Mouse (Mus musculus) gastrocnemius, postnatal 36 days (tissue): ENCODE results near the gene Cyp4f18. TPM values are rescaled to one million over a fixed set of nuclear protein-coding genes. Genes with fewer than 3 reads are reported as not detected.
"Not testable (repeated sequence)": the region's sequence is repeated elsewhere in the genome, so short reads cannot be mapped to it uniquely, and the experiment has no call there.

Experiments used
- DNase-seq, 2 experiments: peaks; one replicate each; pipeline ENCODE4 v3.0.0; 2022
- intact Hi-C: fragments of 180-260 bp; cut with DNase I; formaldehyde crosslinking; loops from one replicate; pipeline ENCODE4 v1.15.1; 2025
- long read RNA-seq, 2 experiments: library from polyadenylated mRNA; stranded (forward); transcript quantifications; one replicate each; pipeline ENCODE4 v2.0.0; 2021
- total RNA-seq, 2 experiments: library from RNA; stranded (reverse); gene quantifications; 2 replicates each; pipeline ENCODE4 v1.2.3; 2021

Gene Cyp4f18
- under 1 TPM in 1 of 2 experiments, not detected in 1; 0.37 TPM for total RNA-seq
- long read RNA-seq, experiment 1, partial matches to known transcripts: 0 of 2 reads
- long read RNA-seq, experiment 1, other reads (novel, unspliced or antisense): 0 of 2 reads
- long read RNA-seq, experiment 2: 0 reads

DNA sequence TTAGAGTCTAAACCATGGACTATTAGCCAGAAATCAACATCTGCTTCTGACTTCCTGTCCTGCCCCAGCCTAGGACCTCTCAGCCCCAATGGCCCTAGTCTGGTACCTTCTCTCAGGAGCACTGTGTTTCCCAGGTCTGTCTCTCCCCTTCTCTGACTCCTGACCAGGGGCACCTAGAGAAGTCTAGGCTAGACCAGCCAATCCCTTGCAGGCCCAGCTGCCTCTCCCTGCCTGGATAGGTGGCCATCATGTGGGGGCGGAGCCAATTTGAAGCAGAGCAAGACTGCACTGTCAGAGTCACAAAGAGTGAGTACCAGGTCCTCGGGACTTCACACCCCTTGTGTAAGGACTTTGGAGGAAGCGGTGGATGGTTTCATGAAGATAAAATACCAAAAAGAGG, at the start of gene Cyp4f18:
Gene Cyp4f18, minus strand, starts transcription at position 154 of the 400 bp plus-strand sequence.
- intact Hi-C loops: no loop called here
- DNase-seq: no peak

DNA sequence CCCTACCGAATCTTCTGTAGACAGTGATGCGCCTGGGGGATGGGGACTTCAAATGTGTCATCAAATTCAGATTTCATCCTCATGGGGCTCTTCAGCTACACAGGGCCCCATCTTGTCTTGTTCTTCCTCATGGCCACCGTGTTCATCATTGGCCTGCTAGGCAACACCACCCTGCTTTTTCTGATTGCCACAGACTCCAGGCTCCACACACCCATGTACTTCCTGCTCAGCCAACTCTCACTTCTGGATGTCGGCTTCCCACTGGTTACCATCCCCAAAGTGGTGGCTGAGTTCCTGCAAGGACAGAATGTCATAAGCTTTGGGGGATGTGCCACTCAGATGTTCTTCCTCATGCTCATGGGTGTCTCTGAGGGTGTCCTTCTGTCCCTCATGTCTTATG, 48.2 kb upstream of the Cyp4f18 start:
- intact Hi-C loops, DNase-seq: not testable (repeated sequence)

DNA sequence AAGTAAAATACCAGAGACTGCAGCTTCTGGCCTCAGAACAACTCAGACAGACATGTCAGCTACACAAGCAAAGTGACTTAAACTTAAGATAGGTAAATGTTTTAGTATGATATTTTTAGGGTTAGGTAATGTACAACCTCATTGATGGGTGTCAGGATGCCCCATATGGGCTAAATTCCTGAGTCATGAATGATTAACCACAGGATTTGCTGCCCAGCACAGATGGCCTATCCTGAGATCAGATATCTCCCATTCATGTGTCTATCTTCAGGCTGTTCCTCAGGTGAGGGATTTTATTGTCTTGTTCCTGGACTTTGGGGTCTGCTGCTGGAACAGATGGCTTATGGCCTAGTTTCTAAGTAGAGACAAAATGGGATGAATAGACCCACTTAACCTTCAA, 45.2 kb upstream of the Cyp4f18 start:
- intact Hi-C loops, DNase-seq: not testable (repeated sequence)

DNA sequence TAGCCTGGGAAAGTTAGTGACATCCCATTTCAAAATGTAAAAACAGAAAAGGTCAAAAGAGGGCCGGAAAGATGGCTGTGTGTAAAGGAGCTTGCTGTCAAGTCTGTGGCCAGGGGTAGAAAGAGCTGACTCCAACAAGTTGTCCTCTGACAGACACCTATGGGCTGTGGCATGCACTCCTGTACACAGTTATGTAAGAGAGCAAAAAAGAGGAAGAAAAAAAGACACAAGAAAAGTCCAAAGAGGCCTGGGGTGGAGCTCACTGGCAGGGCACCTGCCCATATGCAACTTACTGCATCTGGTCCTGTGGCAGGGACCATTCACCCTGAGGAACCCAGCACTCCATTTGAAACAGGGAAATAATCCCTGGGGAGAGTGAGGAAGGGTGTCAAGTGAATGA, 33.1 kb upstream of the Cyp4f18 start:
- intact Hi-C loops: no loop called here
- DNase-seq: no peak

DNA sequence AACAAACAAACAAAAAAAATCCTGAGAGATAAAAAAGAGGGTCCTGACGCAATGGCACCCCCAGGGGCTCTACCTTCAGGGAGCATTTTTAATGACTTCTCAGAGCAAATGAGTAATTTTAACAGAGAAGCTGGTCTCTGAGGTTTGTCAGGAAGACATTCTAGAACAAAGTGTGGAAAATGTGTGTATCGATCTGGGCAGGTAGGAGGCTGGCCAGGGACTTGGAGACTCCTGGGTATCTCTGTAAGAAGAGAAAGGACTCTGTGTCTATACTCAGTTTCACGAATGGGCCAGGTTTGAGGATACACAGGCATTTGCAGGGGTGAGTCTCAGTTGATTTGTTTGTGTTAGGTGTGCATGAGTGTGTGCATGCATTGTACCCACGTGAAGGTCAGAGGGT, 31.5 kb upstream of the Cyp4f18 start, which contains the start of gene Olfr372:
Gene Olfr372, plus strand, starts transcription at position 301 of the 400 bp plus-strand sequence.
- DNase-seq, intact Hi-C loops: not testable (repeated sequence)

DNA sequence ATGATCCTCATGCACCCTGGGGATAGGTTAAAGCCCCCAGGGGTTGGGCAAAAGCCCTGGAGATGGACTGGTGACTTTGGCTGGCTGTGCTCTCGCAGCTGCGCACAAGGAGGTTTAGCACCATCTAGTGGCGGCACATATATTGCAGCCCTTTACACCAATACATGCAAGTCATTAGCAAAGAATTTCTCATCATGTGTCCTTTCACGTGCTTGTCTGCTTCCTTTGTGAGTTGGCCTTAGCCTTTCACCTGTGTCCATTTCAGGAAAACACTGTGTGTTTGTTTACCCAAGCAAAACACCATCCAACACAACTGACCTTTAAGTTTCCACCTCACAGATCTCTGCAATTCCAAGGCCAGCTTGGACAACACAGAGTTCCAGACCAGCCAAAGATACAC, 23.5 kb upstream of the Cyp4f18 start:
- intact Hi-C loops: not testable (repeated sequence)
- peak in 1 of 2 experiments; percentile 27 for DNase-seq

DNA sequence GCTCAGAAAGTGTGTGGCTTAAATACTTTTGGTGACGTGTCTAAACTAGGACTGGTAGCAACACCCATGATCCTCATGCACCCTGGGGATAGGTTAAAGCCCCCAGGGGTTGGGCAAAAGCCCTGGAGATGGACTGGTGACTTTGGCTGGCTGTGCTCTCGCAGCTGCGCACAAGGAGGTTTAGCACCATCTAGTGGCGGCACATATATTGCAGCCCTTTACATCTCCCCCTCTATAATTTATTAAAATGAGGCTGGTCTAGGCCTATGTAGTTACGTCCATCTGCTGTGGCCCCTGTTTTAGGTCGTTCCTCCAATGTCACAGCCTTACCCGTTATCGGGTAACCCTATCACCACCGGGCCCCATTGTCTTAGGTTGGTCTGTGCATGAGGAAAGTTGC, 15.5 kb upstream of the Cyp4f18 start:
- intact Hi-C loops, DNase-seq: not testable (repeated sequence)

DNA sequence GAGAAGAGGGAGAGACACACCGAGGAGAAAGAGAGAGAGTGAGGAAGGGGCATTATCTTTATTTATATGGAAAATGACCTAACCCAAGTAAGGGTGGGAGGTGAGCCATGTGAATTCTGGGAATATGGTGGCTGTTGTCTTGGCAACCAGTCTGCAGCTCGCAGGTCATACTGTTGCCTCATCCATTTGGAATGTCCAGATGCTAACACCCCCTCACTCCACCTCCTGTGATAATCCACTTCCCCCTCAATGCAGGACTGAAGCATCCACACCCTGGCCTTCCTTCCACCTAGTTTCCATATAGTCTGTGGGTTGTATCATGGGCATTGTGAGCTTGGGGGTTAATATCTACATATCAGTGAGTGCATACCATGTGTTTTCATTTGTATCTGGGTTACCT, 10.4 kb upstream of the Cyp4f18 start:
- DNase-seq: no peak
- intact Hi-C loops: no loop called here

DNA sequence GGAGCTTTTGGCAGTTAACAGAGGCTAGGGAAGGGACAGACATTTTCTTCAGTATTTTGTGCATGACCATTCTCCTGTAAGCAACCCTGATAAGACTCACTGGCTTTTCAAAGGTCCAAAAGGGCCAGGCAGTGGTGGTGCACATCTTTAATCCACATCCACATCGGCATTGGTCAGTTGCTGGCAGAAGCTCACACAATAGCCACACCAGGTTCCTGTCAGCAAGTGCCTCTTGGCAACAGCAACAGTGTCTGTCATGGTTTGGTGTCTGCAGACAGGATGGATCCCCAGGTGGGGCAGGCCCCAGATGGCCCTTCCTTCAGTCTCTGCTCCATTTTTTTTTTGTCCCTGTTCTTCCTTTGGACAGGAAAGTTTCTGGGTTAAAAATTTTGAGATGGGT, 9.6 kb upstream of the Cyp4f18 start:
- intact Hi-C loops, DNase-seq: not testable (repeated sequence)

DNA sequence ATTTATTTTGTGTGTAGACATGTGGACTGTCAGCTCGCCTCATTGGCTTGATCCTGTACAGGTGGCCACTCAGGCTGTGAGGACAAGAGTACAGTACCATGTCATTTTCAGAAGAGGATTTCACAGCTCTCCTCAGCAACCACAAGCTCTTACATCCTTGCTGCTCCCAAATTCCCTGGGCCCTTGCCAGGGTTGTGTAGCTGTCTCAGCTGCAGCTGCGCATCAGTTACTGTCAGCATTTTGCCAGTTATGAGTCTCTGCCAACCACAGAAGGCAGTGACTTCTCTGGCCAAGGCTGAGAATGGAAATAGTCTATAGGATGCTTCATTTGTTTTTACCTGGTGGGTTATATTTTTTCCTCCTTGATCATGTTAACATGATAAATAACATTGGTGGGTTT, 8.7 kb upstream of the Cyp4f18 start:
- peak in 1 of 2 experiments; percentile 12 for DNase-seq
- intact Hi-C loops: no loop called here

DNA sequence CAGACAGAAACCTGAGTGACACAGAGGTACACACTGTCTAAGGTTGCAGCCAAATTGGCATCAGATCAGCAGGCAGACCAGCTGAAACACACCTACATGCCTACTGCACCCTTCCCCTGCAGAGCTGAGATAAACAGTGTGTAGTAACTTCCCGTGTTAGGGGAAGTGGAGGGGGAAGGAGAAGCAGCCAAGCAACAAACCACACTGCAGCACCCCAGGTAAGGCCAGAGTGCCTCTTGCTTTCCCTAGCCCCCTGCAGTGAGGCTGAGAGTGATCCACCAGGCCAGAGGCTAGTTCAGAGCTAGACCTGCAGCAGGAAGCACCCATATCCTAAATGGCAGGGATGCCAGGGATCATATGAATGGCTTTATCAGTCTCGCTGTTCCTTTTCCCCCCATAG, 7.9 kb upstream of the Cyp4f18 start:
- intact Hi-C loops, DNase-seq: not testable (repeated sequence)

DNA sequence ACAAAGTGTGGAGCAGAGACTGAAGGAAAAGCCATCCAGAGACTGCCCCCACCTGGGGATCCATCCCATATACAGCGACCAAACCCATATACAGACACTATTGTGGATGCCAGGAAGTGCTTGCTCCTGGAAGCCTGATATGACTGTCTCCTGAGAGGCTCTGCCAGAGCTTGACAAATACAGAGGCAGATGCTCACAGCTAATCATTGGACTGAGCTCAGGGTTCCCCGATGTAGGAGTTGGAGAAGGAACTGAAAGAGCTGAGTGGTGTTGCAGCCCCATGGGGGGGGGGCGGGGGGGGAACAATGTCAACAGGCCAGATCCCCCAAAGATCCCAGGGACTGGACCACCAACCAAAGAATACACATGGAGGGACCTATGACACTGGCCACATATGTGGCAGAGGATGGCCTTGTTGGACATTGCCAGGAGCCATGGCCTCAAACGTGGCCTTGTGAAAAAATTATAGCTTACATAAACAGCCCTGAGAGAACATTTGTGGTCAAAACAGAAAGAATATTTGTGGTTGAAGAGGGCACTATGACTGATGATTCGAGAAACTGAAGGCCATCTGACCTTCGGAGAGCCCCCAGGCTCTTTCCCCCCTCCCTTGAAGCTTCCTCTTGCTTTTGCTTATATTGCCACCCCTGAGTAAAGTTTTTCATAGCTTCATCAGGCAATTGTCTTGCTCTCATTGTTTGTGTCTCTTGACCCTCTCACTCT, 4.2 kb upstream of the Cyp4f18 start:
- intact Hi-C loops, DNase-seq: not testable (repeated sequence)

DNA sequence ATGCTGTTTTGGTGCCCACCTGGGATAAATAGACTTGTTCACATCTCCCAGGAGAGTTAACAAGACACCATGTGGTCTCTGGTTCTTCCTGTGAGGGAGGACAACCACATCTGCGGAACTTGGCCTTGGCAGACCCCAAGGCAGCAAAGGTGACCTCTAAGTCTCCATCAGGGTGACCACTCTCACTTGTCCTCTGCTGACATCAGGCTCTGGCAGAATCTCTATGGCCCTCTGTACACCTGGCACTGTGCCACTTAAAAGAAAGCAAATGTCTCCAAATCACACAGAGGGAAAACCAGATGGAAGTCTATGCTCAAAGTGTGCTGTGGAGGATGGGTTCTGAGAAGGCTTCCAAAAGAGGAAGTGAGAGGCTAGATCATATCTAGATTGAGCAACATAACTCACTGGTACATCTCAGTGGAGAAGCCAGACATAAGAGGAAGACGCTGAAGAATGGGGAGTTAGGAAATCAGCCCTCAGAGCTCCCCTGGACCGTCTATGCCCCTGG, 1.2 kb downstream of the Cyp4f18 start:
- no peak for DNase-seq
- intact Hi-C loops: no loop called here

DNA sequence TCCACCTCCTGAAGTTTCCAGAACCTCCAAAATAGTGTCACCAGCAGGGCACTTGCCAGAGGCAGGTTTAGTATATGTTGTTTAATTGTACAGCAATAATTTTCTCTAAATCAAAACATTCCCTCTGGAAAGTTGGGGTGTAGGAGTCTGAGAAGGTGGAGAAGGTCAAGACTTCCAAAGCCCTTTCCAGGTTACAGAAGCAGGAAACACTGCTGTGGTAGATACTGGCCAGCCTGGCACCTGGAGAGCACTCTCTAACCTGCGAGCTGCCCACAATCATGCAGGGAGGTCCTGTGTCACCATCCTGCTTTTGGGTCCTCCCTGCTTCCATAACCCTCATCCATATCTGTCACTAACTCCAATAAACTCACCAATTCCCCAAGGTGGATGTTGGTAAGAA, 2.7 kb downstream of the Cyp4f18 start:
- DNase-seq: no peak
- intact Hi-C loops: no loop called here

DNA sequence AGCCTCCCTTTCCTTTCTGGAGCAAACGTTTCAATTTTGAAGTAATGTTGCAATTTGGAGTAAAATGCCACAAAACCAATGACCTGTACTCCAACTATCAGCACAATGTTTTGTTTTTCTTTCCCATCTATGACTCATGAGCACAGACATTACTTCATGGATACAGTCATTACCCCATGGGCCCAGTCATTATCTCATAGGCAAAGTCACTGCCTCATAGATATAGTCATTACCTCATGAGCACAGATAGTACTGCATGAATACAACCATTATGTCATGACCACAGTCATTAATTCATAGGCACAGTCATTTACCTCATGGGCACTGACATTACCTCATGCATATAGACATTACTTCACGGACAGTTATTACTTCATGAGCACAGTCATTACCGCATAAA, 3.5 kb downstream of the Cyp4f18 start:
- DNase-seq: no peak
- intact Hi-C loops: no loop called here

DNA sequence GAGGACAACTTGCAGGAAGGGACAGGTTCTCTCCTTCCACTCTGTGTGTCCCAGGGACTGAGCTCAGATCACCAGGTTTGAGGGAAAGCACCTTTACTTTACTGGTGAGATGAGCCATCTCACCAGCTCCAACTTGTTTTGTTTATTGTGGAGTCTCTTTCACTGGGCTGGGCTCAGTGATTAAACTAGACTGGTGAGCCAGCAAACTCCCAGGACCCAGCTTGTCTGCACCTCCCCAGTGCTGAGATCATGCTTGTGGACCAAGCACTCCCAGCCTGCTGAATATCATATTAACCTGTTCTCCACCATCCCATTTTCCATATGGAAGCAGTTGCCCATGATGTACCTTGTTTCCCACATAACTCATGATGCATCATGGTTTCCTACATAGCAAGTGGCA, 6.5 kb downstream of the Cyp4f18 start:
- intact Hi-C loops: loop anchor here (2.0 kb wide), 1 partner anchor 96 kb away; no protein-coding TSS in a partner anchor
- DNase-seq: no peak

DNA sequence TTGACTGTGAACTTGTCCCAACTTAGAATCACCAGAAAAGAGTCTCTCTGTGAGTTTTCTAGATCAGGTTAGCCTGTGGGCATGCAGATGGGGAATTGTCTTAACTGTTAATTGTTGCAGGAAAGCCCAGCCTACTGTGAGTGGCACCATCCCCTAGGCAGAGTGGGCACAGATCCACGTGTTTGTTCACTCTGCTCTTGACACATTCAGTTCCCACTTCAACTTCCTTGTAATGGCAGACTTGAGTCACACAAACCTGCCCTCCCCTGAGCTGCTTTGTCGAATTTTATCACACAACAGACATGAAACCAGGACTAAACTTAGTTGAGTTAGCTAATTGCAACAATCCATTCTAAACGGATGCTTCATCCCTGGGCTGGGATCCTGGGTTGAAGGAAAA, 9.2 kb downstream of the Cyp4f18 start:
- DNase-seq: no peak
- intact Hi-C loops: no loop called here

DNA sequence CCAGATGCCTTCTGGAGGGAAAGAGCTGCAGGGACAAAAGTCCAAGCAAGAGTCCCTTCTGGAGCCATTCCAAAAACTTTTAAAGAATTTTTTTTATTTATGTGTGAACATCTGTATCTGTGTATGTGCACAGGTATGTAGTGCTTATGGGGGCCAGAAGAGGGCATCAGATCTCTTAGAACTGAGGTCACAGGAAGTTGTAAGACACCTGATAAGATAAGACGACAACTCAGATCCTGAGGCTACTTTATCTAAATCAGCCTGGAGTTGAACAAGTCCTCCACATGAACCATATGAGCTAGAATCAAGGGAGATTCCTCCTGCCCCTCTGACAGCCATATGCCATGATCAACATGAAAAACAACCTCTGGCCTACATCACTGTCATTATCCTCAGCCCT, 10.0 kb downstream of the Cyp4f18 start:
- DNase-seq: no peak
- intact Hi-C loops: no loop called here

DNA sequence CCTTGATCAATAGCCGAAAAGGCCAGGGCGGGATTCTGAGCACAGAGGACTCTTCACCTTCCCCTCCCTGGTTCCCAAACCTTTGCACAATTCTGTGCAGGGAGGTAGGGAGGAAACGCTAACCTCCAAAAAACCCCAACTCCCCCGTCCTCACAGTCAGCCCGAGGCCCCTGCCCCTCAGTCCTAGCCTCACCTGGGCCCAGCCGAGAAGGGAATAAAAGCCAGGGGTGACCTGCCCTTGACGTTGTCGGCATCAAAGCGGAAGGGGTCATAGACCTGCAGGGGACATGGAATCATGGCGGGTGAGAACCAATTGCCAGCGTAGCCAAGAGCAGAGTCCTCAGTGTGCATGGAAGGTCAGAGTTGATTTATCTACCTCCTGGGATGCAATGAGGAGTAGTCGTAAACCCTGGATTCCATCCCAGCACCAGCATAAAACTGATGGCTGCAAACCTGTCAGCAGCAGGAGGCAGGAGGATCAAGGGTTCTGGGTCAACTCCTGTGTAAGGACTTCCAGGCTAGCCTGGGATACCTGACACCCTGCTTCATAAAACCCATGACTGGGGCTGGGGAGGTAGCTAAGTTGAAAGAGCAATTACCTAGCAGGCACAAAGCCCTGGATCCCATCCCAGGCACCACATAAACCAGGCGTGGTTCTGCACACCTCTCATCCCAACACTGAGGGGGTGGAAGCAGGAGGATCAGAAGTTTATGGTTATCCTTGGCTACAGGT, 20.4 kb downstream of the Cyp4f18 start:
- DNase-seq: no peak
- intact Hi-C loops: no loop called here

DNA sequence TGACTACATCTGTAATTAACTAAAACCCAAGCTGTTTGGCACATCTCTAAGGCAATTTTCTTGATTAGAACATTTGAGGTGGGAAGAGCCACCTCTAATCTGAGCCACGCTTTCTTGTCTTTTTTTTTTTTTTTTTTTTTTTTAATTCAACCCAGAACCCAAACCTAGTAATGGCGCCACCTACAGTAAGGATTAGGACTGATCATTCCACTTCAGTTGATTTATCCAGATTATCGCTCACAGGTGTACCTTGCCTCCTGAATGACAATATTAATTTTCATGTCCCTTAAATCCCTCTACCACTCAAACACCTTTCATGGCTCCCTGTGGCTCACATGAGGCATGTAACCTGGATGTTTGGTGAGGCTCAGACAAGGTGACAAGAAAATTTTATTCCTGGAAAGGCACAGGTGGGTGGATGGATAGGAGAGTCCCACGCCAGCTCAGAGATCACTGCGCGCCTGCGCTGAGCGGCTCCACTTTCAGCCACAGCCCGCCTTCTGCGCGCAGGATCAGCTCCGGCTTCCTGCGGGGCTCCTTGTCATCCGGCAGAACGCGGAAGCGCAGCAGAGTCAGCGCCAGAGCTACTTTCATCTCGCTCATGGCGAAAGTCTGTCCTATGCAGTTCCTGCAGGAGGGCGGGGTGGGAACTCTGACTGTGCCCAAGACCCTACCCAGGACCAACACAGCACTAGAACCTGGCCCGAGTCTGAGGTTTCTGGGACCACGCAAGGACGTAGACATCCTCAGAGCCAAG, 21.1 kb downstream of the Cyp4f18 start:
- intact Hi-C loops: no loop called here
- peak in 1 of 2 experiments; percentile 13 for DNase-seq

DNA sequence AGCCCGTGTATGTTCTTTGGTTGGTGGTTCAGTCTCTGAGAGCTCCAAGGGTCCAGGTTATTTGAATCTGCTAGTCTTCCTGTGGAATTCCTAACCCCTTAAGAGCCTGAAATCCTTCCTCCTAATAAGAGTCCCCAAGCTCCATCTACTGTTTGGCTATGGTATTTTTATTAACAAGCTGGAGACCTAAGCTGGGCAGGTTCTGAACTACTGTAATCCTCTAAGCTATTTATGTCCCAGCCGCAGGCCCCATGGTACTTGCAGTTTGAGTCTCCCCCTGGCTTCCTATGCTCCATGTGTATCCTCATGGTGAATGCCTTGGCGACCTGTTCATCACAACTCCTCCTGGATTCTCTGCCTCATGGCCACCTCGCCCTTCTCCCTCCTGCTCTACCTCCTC, 24.8 kb downstream of the Cyp4f18 start:
- no peak for DNase-seq
- intact Hi-C loops: no loop called here
